Comparison of ENCODE assay signal across 26 mouse cellular contexts in genomic region chr2:27487336-27488049, GRCm38 (mm10). TPM values are rescaled to one million over a fixed set of nuclear protein-coding genes. Genes with fewer than 3 reads are reported as not detected.
A peak's percentile ranks its signal among the peaks of the same experiment; 100 is the strongest.
DNase-seq lines count a peak whose midpoint lies in the region; ATAC-seq and TF ChIP-seq lines count a peak whose summit lies in the region.
"Had no signal": no experiment of that assay in that cellular context is flagged by ENCODE, and none has a peak within 500 bp of the region (broad histone marks: within the 10 kb centered on the region; RNA-seq: fewer than 3 reads in every experiment).

No protein-coding gene starts in this region.

- no peak for TF ChIP-seq CTCF in MEL (IDR thresholded peaks at IDR 0.05 in 2 of 3, conservative IDR thresholded peaks at IDR 0.05 in 1 of 3; ENCODE audit: control insufficient read depth in 1 of 3, insufficient read depth in 1 of 3, low read depth in 2 of 3, low read length in 3 of 3, poor library complexity in 1 of 3, severe bottlenecking in 1 of 3)

- no peaks in the 10 kb centered on the region for H3K79me2 ChIP-seq in MEL (ENCODE audit: control insufficient read depth, insufficient read depth, low read length, poor library complexity)

- no peak overlapping the region for H3K4me2 ChIP-seq in liver, embryonic 15.5 days
- H3K4me2 ChIP-seq: embryonic facial prominence, embryonic 12.5 days; midbrain, embryonic 11.5 days; neural tube, embryonic 13.5 days had no signal

- TF ChIP-seq EP300 in MEL (IDR thresholded peaks at IDR 0.05; ENCODE audit: low read depth in 1 of 2, low read length in 2 of 2) = peak; percentile 51 to 64; a peak in 2 of 4 replicates

- H3K36me3 ChIP-seq in MEL (ENCODE audit: control insufficient read depth in 1 of 2, insufficient read depth in 2 of 2, low read length in 2 of 2) = peaks cover 0 to 25% of the 10 kb centered on the region in 2 experiments; a peak in 2 of 4 replicates
- H3K36me3 ChIP-seq in liver, embryonic 15.5 days (replicated peaks) = no peaks in the 10 kb centered on the region
- H3K36me3 ChIP-seq: embryonic facial prominence, embryonic 12.5 days; hindbrain, embryonic 10.5 days; limb, embryonic 10.5 days; neural tube, embryonic 13.5 days had no signal

- WGBS in liver, embryonic 15.5 days (ENCODE audit: insufficient replicate concordance) = 36% methylated on average over 3 of the region's 4 CpGs

- no peaks in the 10 kb centered on the region for H3K9me3 ChIP-seq in MEL (replicated peaks; ENCODE audit: insufficient read depth, low read length)
- no peaks in the 10 kb centered on the region for H3K9me3 ChIP-seq in liver, embryonic 15.5 days (replicated peaks)
- H3K9me3 ChIP-seq: embryonic facial prominence, embryonic 12.5 days; hindbrain, embryonic 10.5 days; limb, embryonic 10.5 days; neural tube, embryonic 13.5 days had no signal

- H3K27me3 ChIP-seq in MEL (ENCODE audit: control insufficient read depth in 1 of 2, insufficient read depth in 2 of 2, low read length in 2 of 2) = no peaks in the 10 kb centered on the region
- no peaks in the 10 kb centered on the region for H3K27me3 ChIP-seq in liver, embryonic 15.5 days
- H3K27me3 ChIP-seq: embryonic facial prominence, embryonic 12.5 days; neural tube, embryonic 13.5 days had no signal

- TF ChIP-seq POLR2A in MEL (IDR thresholded peaks at IDR 0.05; ENCODE audit: control insufficient read depth in 1 of 2, insufficient read depth in 1 of 2, low read depth in 1 of 2, low read length in 2 of 2, poor library complexity in 1 of 2) = no peak

- no peak overlapping the region for H3K9ac ChIP-seq in MEL (ENCODE audit: control insufficient read depth, low read depth, low read length, poor library complexity, severe bottlenecking)
- no peak overlapping the region for H3K9ac ChIP-seq in liver, embryonic 15.5 days
- H3K9ac ChIP-seq: embryonic facial prominence, embryonic 12.5 days; neural tube, embryonic 13.5 days had no signal

- DNase-seq in MEL (ENCODE audit: low read depth, low spot score) = peak; percentile 89
- DNase-seq in natural killer cell, adult 2 months (ENCODE audit: low spot score in 2 of 2) = peak; percentile 43 to 68
- no peak for DNase-seq in lung, postnatal 14 days
- no peak for DNase-seq in adrenal gland, adult 18-20 months (ENCODE audit: low spot score in 2 of 2)
- no peak for DNase-seq in kidney, adult 8-10 months
- DNase-seq: adrenal gland, postnatal 36 days; B cell, adult 2 months; cerebellum, adult 8-10 months; gastrocnemius, postnatal 14 days; kidney, adult 11 months; kidney, postnatal 14 days; lung, adult 18-20 months; lung, postnatal 36 days; thymus, postnatal 25 days had no signal

- no peak for TF ChIP-seq RAD21 in MEL (IDR thresholded peaks at IDR 0.05; ENCODE audit: low read depth, low read length)

- peaks cover 20 to 40% of the 10 kb centered on the region in 2 experiments for H3K4me1 ChIP-seq in MEL (ENCODE audit: control insufficient read depth in 1 of 2, insufficient read depth in 2 of 2, low read length in 2 of 2)
- H3K4me1 ChIP-seq in liver, embryonic 15.5 days (replicated peaks) = peaks cover 14% of the 10 kb centered on the region
- H3K4me1 ChIP-seq: embryonic facial prominence, embryonic 12.5 days; hindbrain, embryonic 10.5 days; limb, embryonic 10.5 days; neural tube, embryonic 13.5 days had no signal

- peak; percentile 94 for ATAC-seq in granulocyte monocyte progenitor cell, adult 5-6 weeks (replicated peaks; ENCODE audit: poor library complexity, severe bottlenecking)
- peak; percentile 66 for ATAC-seq in liver, embryonic 15.5 days (ENCODE audit: insufficient read depth)
- ATAC-seq: activated CD4-positive, CD25-positive, alpha-beta regulatory T cell, adult 4 months; forebrain, embryonic 14.5 days; Patski had no signal

- no peak overlapping the region for H3K4me3 ChIP-seq in MEL (ENCODE audit: control insufficient read depth in 1 of 2, insufficient read depth in 1 of 2, low read depth in 2 of 2, low read length in 2 of 2)
- H3K4me3 ChIP-seq in liver, embryonic 15.5 days (replicated peaks) = no peak overlapping the region
- H3K4me3 ChIP-seq: embryonic facial prominence, embryonic 12.5 days; erythroblast, embryonic 14.5 days; hindbrain, embryonic 10.5 days; left cerebral cortex, adult 2 months; limb, embryonic 10.5 days; neural tube, embryonic 13.5 days had no signal

- peak overlapping the region; percentile 91 for H3K27ac ChIP-seq in MEL (ENCODE audit: control insufficient read depth, low read depth, low read length)
- H3K27ac ChIP-seq in liver, embryonic 15.5 days (replicated peaks) = peak overlapping the region; percentile 24; the same call in 1 of the 2 replicates
- H3K27ac ChIP-seq: embryonic facial prominence, embryonic 12.5 days; hindbrain, embryonic 10.5 days; left cerebral cortex, adult 2 months; limb, embryonic 10.5 days; neural tube, embryonic 13.5 days had no signal

TF ChIP-seq in MEL, 35 proteins besides CTCF, POLR2A, EP300 and RAD21 (continues in another document):
- TF ChIP-seq CHD2 (IDR thresholded peaks at IDR 0.05; ENCODE audit: low read length) = no peak
- TF ChIP-seq CHD1 (IDR thresholded peaks at IDR 0.05; ENCODE audit: low read depth, low read length) = no peak
- TF ChIP-seq SMC3 (IDR thresholded peaks at IDR 0.05; ENCODE audit: low read depth, low read length) = no peak
- no peak for TF ChIP-seq NELFE (IDR thresholded peaks at IDR 0.05; ENCODE audit: low read depth, low read length)
- peak; percentile 68 for TF ChIP-seq TAL1 (IDR thresholded peaks at IDR 0.05; ENCODE audit: low read length)
- TF ChIP-seq GATA1 (IDR thresholded peaks at IDR 0.05; ENCODE audit: low read depth, low read length) = peak; percentile 87
- TF ChIP-seq MAFK (IDR thresholded peaks at IDR 0.05; ENCODE audit: borderline replicate concordance, low read depth, low read length) = no peak
- peak; percentile 91 for TF ChIP-seq ZNF384 (IDR thresholded peaks at IDR 0.05; ENCODE audit: low read depth, low read length)
- no peak for TF ChIP-seq POLR2AphosphoS2 (IDR thresholded peaks at IDR 0.05; ENCODE audit: low read length)
- TF ChIP-seq ETS1 (IDR thresholded peaks at IDR 0.05; ENCODE audit: low read depth, low read length) = peak; percentile 26; the same call in 1 of the 2 replicates
- TF ChIP-seq NRF1 (IDR thresholded peaks at IDR 0.05; ENCODE audit: insufficient read depth, low read depth, low read length, poor library complexity, severe bottlenecking) = no peak
- TF ChIP-seq TCF12 (IDR thresholded peaks at IDR 0.05; ENCODE audit: low read depth, low read length) = peak; percentile 66; the same call in 1 of the 2 replicates
- TF ChIP-seq TBP (IDR thresholded peaks at IDR 0.05; ENCODE audit: low read depth, low read length) = no peak
- TF ChIP-seq MYB (IDR thresholded peaks at IDR 0.05; ENCODE audit: low read depth, low read length) = no peak; the same call in 1 of the 2 replicates
- no peak for TF ChIP-seq USF2 (IDR thresholded peaks at IDR 0.05; ENCODE audit: borderline replicate concordance in 1 of 2, insufficient read depth in 1 of 2, low read depth in 1 of 2, low read length in 2 of 2)
- no peak for TF ChIP-seq ZKSCAN1 (IDR thresholded peaks at IDR 0.05; ENCODE audit: low read depth, low read length)
- no peak for TF ChIP-seq JUND (IDR thresholded peaks at IDR 0.05; ENCODE audit: low read depth, low read length)
- TF ChIP-seq SIN3A (IDR thresholded peaks at IDR 0.05; ENCODE audit: low read length) = peak; percentile 50
- no peak for TF ChIP-seq ELF1 (IDR thresholded peaks at IDR 0.05; ENCODE audit: low read depth, low read length)
- TF ChIP-seq E2F4 (IDR thresholded peaks at IDR 0.05; ENCODE audit: borderline replicate concordance, low read depth, low read length) = no peak
- TF ChIP-seq POLR2AphosphoS5 (IDR thresholded peaks at IDR 0.05; ENCODE audit: borderline replicate concordance, low read depth, low read length) = no peak
- no peak for TF ChIP-seq MAX (IDR thresholded peaks at IDR 0.05; ENCODE audit: low read length)
- no peak for TF ChIP-seq MEF2A (IDR thresholded peaks at IDR 0.05; ENCODE audit: extremely low read depth, insufficient replicate concordance, low read depth, low read length, poor library complexity, severe bottlenecking)
- TF ChIP-seq USF1 (IDR thresholded peaks at IDR 0.05; ENCODE audit: low read depth, low read length) = no peak
- TF ChIP-seq HCFC1 (IDR thresholded peaks at IDR 0.05; ENCODE audit: low read depth, low read length) = no peak
- no peak for TF ChIP-seq UBTF (IDR thresholded peaks at IDR 0.05; ENCODE audit: borderline replicate concordance, insufficient read depth, low read depth, low read length)
- peak; percentile 48; the same call in 1 of the 2 replicates for TF ChIP-seq BHLHE40 (IDR thresholded peaks at IDR 0.05; ENCODE audit: borderline replicate concordance, low read depth, low read length)

RNA-seq across cellular contexts. Expression of gene Brd3, which starts 20.0 kb away (rescaled TPM):
- 10.3 and 10.7 TPM in 2 replicates for total RNA-seq in MEL (2012; rRNA removed)
- 10 to 100 TPM; 38.7 to 46.9 TPM for polyA plus RNA-seq in MEL (2012; ENCODE audit: insufficient read depth in 1 of 2, insufficient read length in 2 of 2, low read depth in 1 of 2, low replicate concordance in 2 of 2, missing spikeins in 1 of 2)
- 35.9 and 65.0 TPM in 2 replicates for total RNA-seq in granulocyte monocyte progenitor cell, adult 5-6 weeks (2014; fragmentation: Nextera tagmentation)
- total RNA-seq in granulocyte monocyte progenitor cell, adult 5-6 weeks (2017) = 25.6 and 26.3 TPM in 2 replicates
- 22.5 and 22.9 TPM in 2 replicates for polyA plus RNA-seq in liver, embryonic 15.5 days (2015; fragmentation: Nextera tagmentation; extraction: Ambion mirVana)
- total RNA-seq in adrenal gland, adult 18-20 months (2021) = 10 to 100 TPM; 42.0 to 73.4 TPM

RNA-seq across cellular contexts. Expression of gene Wdr5, which starts 27.5 kb away (rescaled TPM):
- 67.0 and 78.3 TPM in 2 replicates for total RNA-seq in MEL (2012; rRNA removed)
- 10 to 100 TPM in 1 of 2 experiments, not detected in 1; 96.9 TPM for polyA plus RNA-seq in MEL (2012; ENCODE audit: insufficient read depth in 1 of 2, insufficient read length in 2 of 2, low read depth in 1 of 2, low replicate concordance in 2 of 2, missing spikeins in 1 of 2)
- total RNA-seq in granulocyte monocyte progenitor cell, adult 5-6 weeks (2014; fragmentation: Nextera tagmentation) = 61.9 and 77.1 TPM in 2 replicates
- 76.8 and 88.0 TPM in 2 replicates for total RNA-seq in granulocyte monocyte progenitor cell, adult 5-6 weeks (2017)
- 26.2 and 27.5 TPM in 2 replicates for polyA plus RNA-seq in liver, embryonic 15.5 days (2015; fragmentation: Nextera tagmentation; extraction: Ambion mirVana)
- 10 to 100 TPM; 29.6 to 33.1 TPM for total RNA-seq in adrenal gland, adult 18-20 months (2021)

RNA-seq across cellular contexts. Expression of gene Brd3os, which starts 45.4 kb away (rescaled TPM):
- total RNA-seq in MEL (2012; rRNA removed) = 0.31 and 0.72 TPM in 2 replicates
- polyA plus RNA-seq in MEL (2012; ENCODE audit: insufficient read depth in 1 of 2, insufficient read length in 2 of 2, low read depth in 1 of 2, low replicate concordance in 2 of 2, missing spikeins in 1 of 2) = 1 to 10 TPM in 1 of 2 experiments, not detected in 1; 2.9 TPM
- total RNA-seq in granulocyte monocyte progenitor cell, adult 5-6 weeks (2014; fragmentation: Nextera tagmentation) = 0.77 and 2.9 TPM in 2 replicates
- not detected in 2 replicates for total RNA-seq in granulocyte monocyte progenitor cell, adult 5-6 weeks (2017)
- 0.48 and 0.50 TPM in 2 replicates for polyA plus RNA-seq in liver, embryonic 15.5 days (2015; fragmentation: Nextera tagmentation; extraction: Ambion mirVana)
- 1 to 10 TPM; 6.5 to 8.2 TPM for total RNA-seq in adrenal gland, adult 18-20 months (2021)
- polyA plus RNA-seq: erythroblast, embryonic 14.5 days had no signal

Comparison
In these comparisons a context has a peak if more than half of its experiments do, and no peak if none do; other contexts are left out.
1. DNase-seq: peak in MEL (single experiment) and natural killer cell, adult 2 months (2 of 2); none in lung, postnatal 14 days (single experiment), adrenal gland, adult 18-20 months (0 of 2) and kidney, adult 8-10 months (0 of 2).